Mouse (Mus musculus) stomach, postnatal 0 days (tissue): Measurements from ENCODE around the gene Isy1. TPM values are rescaled to one million over a fixed set of nuclear protein-coding genes. Genes with fewer than 3 reads are reported as not detected.

Experiments used
- ATAC-seq: fragments of 200-750 bp; cut with Nextera tagmentation; 2 replicates; pipeline ENCODE4 v1.8.0; 2017; ENCODE audit not compliant: low FRiP score, low TSS enrichment
- DNase-seq: peaks from one replicate; pipeline ENCODE4 v3.0.0-alpha.2; 2016; ENCODE audit warnings: low spot score
- H3K27ac ChIP-seq: fragments of 300-500 bp; sonication (generic); replicated peaks from 2 replicates; pipeline ENCODE4 v1.5.1; 2014; ENCODE audit warnings: mild to moderate bottlenecking, control low read depth
- H3K27me3 ChIP-seq: fragments of 300-500 bp; sonication (generic); 2 replicates; pipeline ENCODE4 v1.6.1; 2014; ENCODE audit warnings: low read length; ENCODE audit not compliant: control insufficient read depth, insufficient read depth
- H3K36me3 ChIP-seq: fragments of 300-500 bp; sonication (generic); 2 replicates; pipeline ENCODE4 v1.6.1; 2014; ENCODE audit warnings: low read length, mixed read lengths; ENCODE audit not compliant: control insufficient read depth, insufficient read depth
- H3K4me1 ChIP-seq: fragments of 300-500 bp; sonication (generic); replicated peaks from 2 replicates; pipeline ENCODE4 v1.6.1; 2014; ENCODE audit warnings: antibody characterized with exemption; ENCODE audit not compliant: control insufficient read depth, insufficient read depth
- H3K4me2 ChIP-seq: fragments of 300-500 bp; sonication (generic); replicated peaks from 2 replicates; pipeline ENCODE4 v1.6.1; 2014; ENCODE audit warnings: low read depth, mild to moderate bottlenecking, control low read depth, moderate library complexity
- H3K4me3 ChIP-seq: fragments of 300-500 bp; sonication (generic); 2 replicates; pipeline ENCODE4 v1.5.1; 2014; ENCODE audit warnings: low read depth, low read length, control low read depth
- H3K9ac ChIP-seq: fragments of 300-500 bp; sonication (generic); 2 replicates; pipeline ENCODE4 v1.6.1; 2014; ENCODE audit warnings: mild to moderate bottlenecking, low read length, control low read depth, mixed read lengths
- H3K9me3 ChIP-seq: fragments of 300-500 bp; sonication (generic); 2 replicates; pipeline ENCODE4 v1.6.1; 2016; ENCODE audit warnings: low read length; ENCODE audit not compliant: control insufficient read depth
- CTCF ChIP-seq: IDR thresholded peaks from 2 replicates; pipeline ENCODE4 v1.5.1; 2016; ENCODE audit warnings: antibody characterized with exemption, low read depth, mild to moderate bottlenecking, moderate library complexity
- EP300 ChIP-seq: optimal IDR thresholded peaks from 2 replicates; pipeline ENCODE3; 2016; ENCODE audit warnings: antibody characterized with exemption
- WGBS: fragments of 180-500 bp; shearing (Covaris S2); extraction: QIAGEN DNeasy Blood & Tissue Kit; methylation state at CpG from one replicate; pipeline ENCODE4 v1.1.7; 2014; 5-methylcytosine and 5-hydroxymethylcytosine counted together
- polyA plus RNA-seq: library from polyadenylated mRNA; unstranded; fragments of >200 nt; fragmentation: Nextera tagmentation; extraction: Ambion mirVana; gene quantifications from 2 replicates; pipeline ENCODE4 v1.2.1, GENCODE M21; 2015

Isy1 gene
- polyA plus RNA-seq, 1 experiment from 2014 or later = 27.5 TPM

GRCm38 (mm10) chr6:87845031-87845695 is 6.6 kb upstream of the Isy1 start:
- TF ChIP-seq EP300 (no peak), CTCF (no peak)
- no peaks in the 10 kb centered on the region for H3K9me3 ChIP-seq
- peaks cover 21% of the 10 kb centered on the region for H3K36me3 ChIP-seq
- H3K27me3 ChIP-seq = no peaks in the 10 kb centered on the region
- no peak overlapping the region for H3K9ac ChIP-seq
- ATAC-seq (no peak), DNase-seq (no peak)
- no peaks in the 10 kb centered on the region for H3K4me1 ChIP-seq
- WGBS = 90% methylated on average over 13 of the region's 13 CpGs
- no peak overlapping the region for H3K4me2 ChIP-seq
- H3K4me3 ChIP-seq = no peak overlapping the region
- no peak overlapping the region for H3K27ac ChIP-seq

DNA sequence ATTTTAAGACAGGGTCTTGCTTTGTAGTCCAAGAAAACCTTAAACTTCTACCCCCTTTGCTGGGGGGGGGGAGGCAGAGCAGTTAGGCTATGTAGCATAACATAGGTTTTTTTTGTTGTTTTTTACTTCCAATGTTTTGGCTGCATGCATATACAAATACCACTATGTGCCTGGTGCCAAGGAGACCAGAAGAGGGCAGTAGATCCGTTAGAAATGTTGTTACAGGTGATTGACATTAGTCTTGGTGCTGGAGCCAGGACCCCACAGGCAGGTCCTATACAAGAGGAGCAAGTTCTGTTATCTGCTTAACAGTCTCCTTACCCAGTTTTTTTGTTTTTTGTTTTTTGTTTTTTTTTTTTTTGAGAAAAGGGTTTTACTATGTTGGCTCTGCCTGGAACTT is 3.7 kb upstream of the Isy1 start:
- ATAC-seq (no peak), DNase-seq (no peak)
- 12% methylated on average over 1 of the region's 1 CpGs for WGBS
- H3K4me1 ChIP-seq = no peaks in the 10 kb centered on the region
- H3K27ac ChIP-seq = no peak overlapping the region
- no peak overlapping the region for H3K4me2 ChIP-seq
- H3K4me3 ChIP-seq = no peak overlapping the region
- no peak overlapping the region for H3K9ac ChIP-seq
- H3K27me3 ChIP-seq = no peaks in the 10 kb centered on the region
- TF ChIP-seq EP300 (no peak), CTCF (peak; percentile 59)
- H3K9me3 ChIP-seq = no peaks in the 10 kb centered on the region
- H3K36me3 ChIP-seq = peaks cover 21% of the 10 kb centered on the region

- peaks cover 21% of the 10 kb centered on the region for H3K36me3 ChIP-seq
- H3K27me3 ChIP-seq = no peaks in the 10 kb centered on the region
- no peak overlapping the region for H3K4me3 ChIP-seq
- WGBS = 77% methylated on average over 8 of the region's 8 CpGs
- H3K9me3 ChIP-seq = no peaks in the 10 kb centered on the region
- ATAC-seq = no peak
- TF ChIP-seq EP300 (no peak), CTCF (no peak)
- no peaks in the 10 kb centered on the region for H3K4me1 ChIP-seq
- H3K9ac ChIP-seq = no peak overlapping the region
- no peak overlapping the region for H3K27ac ChIP-seq
- no peak overlapping the region for H3K4me2 ChIP-seq
- DNase-seq = no peak
Observed at GRCm38 (mm10) chr6:87841635-87842034, 3.0 kb upstream of the Isy1 start.

GRCm38 (mm10) chr6:87839797-87840341 is 1.3 kb upstream of the Isy1 start:
- 51% methylated on average over 11 of the region's 11 CpGs for WGBS
- ATAC-seq = no peak
- no peak overlapping the region for H3K4me2 ChIP-seq
- no peaks in the 10 kb centered on the region for H3K27me3 ChIP-seq
- DNase-seq = no peak
- no peak overlapping the region for H3K27ac ChIP-seq
- H3K4me1 ChIP-seq = no peaks in the 10 kb centered on the region
- H3K9ac ChIP-seq = no peak overlapping the region; the same call in 1 of the 2 replicates
- TF ChIP-seq EP300 (no peak), CTCF (no peak)
- H3K9me3 ChIP-seq = no peaks in the 10 kb centered on the region
- peaks cover 23% of the 10 kb centered on the region for H3K36me3 ChIP-seq
- no peak overlapping the region for H3K4me3 ChIP-seq

DNA sequence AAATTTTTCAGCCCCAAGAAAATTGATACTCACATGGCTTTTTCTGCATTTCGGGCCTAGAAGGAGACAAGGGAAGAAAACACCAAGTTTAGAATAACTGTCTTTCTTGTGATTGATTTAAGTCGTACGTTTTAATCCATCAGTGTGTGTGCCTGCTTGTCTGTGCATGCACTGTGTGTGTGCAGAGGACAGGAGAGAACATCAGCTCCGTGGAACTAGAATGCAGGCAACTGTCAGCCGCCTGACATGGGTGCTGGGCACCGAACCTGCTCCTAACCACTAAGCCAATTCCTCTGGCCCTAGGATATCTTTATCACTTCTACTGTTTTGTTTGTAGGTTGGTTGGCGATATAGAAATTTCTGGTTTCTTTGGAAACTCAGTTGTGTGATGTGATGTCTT is 2.9 kb downstream of the Isy1 start, which contains the start of gene Gm45140:
Gene Gm45140 (minus strand): TSS at position 101 of the 400 bp plus-strand sequence.
- Histone ChIP-seq H3K9me3 (no peaks in the 10 kb centered on the region), H3K4me2 (no peak within 1 kb of the TSS), H3K27me3 (no peaks in the 10 kb centered on the region), H3K27ac (no peak within 1 kb of the TSS), H3K9ac (no peak within 1 kb of the TSS), H3K36me3 (peaks cover 12% of the 10 kb centered on the region), H3K4me3 (no peak within 1 kb of the TSS), H3K4me1 (no peaks in the 10 kb centered on the region)
- 86% methylated on average over 7 of the region's 7 CpGs for WGBS
- TF ChIP-seq EP300 (no peak), CTCF (no peak)
- ATAC-seq (no peak), DNase-seq (no peak)

GRCm38 (mm10) chr6:87820366-87820765 is 18.2 kb downstream of the Isy1 start:
- no peaks in the 10 kb centered on the region for H3K4me1 ChIP-seq
- DNase-seq (no peak), ATAC-seq (no peak)
- peaks cover 27% of the 10 kb centered on the region for H3K36me3 ChIP-seq
- WGBS = 90% methylated on average over 2 of the region's 2 CpGs
- H3K27me3 ChIP-seq = no peaks in the 10 kb centered on the region
- H3K27ac ChIP-seq = no peak overlapping the region
- H3K9ac ChIP-seq = no peak overlapping the region
- TF ChIP-seq EP300 = no peak
- no peak for TF ChIP-seq CTCF
- H3K4me2 ChIP-seq = no peak overlapping the region
- no peaks in the 10 kb centered on the region for H3K9me3 ChIP-seq
- H3K4me3 ChIP-seq = no peak overlapping the region
